Mouse (Mus musculus) heart, adult 2 months (tissue): ENCODE data around the gene Foxo6.

Experiments
- CTCF ChIP-seq: fragments of 200-600 bp; IDR thresholded peaks from 2 replicates; pipeline ENCODE4 v1.8.1; 2022; ENCODE audit warnings: antibody characterized with exemption, mild to moderate bottlenecking, moderate library complexity
- EP300 ChIP-seq: fragments of 200-500 bp; IDR thresholded peaks from 2 replicates; pipeline ENCODE4 v1.6.1; 2011; ENCODE audit warnings: low read depth, low read length, control low read depth; ENCODE audit not compliant: insufficient read depth
- POLR2A ChIP-seq: fragments of 200-500 bp; IDR thresholded peaks from 2 replicates; pipeline ENCODE4 v1.6.1; 2011; ENCODE audit warnings: mild to moderate bottlenecking, low read depth, low read length, control low read depth; ENCODE audit not compliant: insufficient read depth

DNA sequence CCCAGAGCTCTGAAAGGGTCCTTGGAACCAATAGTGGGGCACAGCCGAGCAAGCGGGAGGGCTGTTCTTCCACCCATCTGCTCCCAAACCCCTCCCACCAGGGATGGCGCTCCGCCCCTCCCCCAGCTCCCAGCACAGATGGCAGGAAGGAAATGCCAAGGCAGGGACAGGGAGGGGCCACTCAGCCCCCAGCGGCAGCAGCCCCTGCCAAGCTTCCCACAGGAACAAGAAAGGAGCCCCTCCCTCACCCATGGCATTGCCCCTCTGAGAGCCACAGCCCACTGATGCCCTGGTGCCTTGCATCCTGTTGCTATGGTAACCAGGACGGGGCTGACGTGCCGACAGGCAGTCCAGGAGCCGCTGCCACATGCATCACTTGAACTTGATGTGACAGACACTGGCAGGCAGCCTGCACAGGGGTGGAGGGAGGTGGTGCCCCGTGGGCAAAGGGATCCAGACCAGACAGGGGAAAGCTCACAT lies 44.3 kb downstream of the Foxo6 start:
- TF ChIP-seq CTCF (no peak), EP300 (no peak), POLR2A (no peak)
